Mouse (Mus musculus) spleen, adult 2 months (tissue): Measurements from ENCODE around the gene Plin1. TPM values are rescaled to one million over a fixed set of nuclear protein-coding genes. Genes with fewer than 3 reads are reported as not detected.

ENCODE experiments used
- DNase-seq, 2 experiments: peaks; one replicate each; pipeline versions ENCODE4 v3.0.0 to v3.0.0-alpha.2; 2012 to 2021; ENCODE audit warnings: low spot score in 2 of 2, low read depth in 1 of 2
- H3K27ac ChIP-seq: fragments of 200-500 bp; 2 replicates; pipeline ENCODE4 v1.5.1; 2012; ENCODE audit warnings: low read length, inconsistent platforms; ENCODE audit not compliant: insufficient read depth
- H3K27me3 ChIP-seq: fragments of 200-500 bp; 2 replicates; pipeline ENCODE4 v1.6.1; 2012; ENCODE audit warnings: mild to moderate bottlenecking, moderate library complexity, low read length, inconsistent platforms; ENCODE audit not compliant: control insufficient read depth, insufficient read depth
- H3K36me3 ChIP-seq: fragments of 200-500 bp; 2 replicates; pipeline ENCODE4 v1.6.1; 2012; ENCODE audit warnings: mild to moderate bottlenecking, low read length, inconsistent platforms; ENCODE audit not compliant: control insufficient read depth, insufficient read depth
- H3K4me1 ChIP-seq: fragments of 200-500 bp; 2 replicates; pipeline ENCODE4 v1.6.1; 2011; ENCODE audit warnings: inconsistent platforms; ENCODE audit not compliant: control insufficient read depth, insufficient read depth, insufficient read length
- H3K4me3 ChIP-seq: fragments of 200-500 bp; 2 replicates; pipeline ENCODE4 v1.5.1; 2011; ENCODE audit warnings: mild to moderate bottlenecking, inconsistent platforms; ENCODE audit not compliant: insufficient read depth, insufficient read length; ENCODE audit errors: extremely low read depth
- CTCF ChIP-seq: fragments of 200-500 bp; IDR thresholded peaks from 2 replicates; pipeline ENCODE4 v1.5.1; 2011; ENCODE audit warnings: mild to moderate bottlenecking, inconsistent platforms; ENCODE audit not compliant: insufficient read depth, insufficient read length, insufficient replicate concordance; ENCODE audit errors: extremely low read depth
- POLR2A ChIP-seq: fragments of 200-500 bp; IDR thresholded peaks from 2 replicates; pipeline ENCODE4 v1.6.1; 2011; ENCODE audit warnings: low read depth, low read length, inconsistent platforms
- WGBS: fragments of 180-500 bp; shearing (Covaris S2); methylation state at CpG from one replicate; pipeline ENCODE4 v1.1.7; 2018; 5-methylcytosine and 5-hydroxymethylcytosine counted together
- polyA plus RNA-seq: library from polyadenylated mRNA; depleted of rRNA; stranded (reverse); fragments of >200 nt; gene quantifications from 2 replicates; pipeline ENCODE4 v1.2.3, GENCODE M21; 2012

The Plin1 gene
- polyA plus RNA-seq, 1 experiment = 5.2 TPM

- 2% methylated on average over 48 of the region's 48 CpGs for WGBS
- no peaks in the 10 kb centered on the region; the same call in 1 of the 2 replicates for H3K4me1 ChIP-seq
- TF ChIP-seq CTCF (no peak), POLR2A (no peak)
- H3K27me3 ChIP-seq = peaks cover 5% of the 10 kb centered on the region; the same call in 1 of the 2 replicates
- DNase-seq = peak in 1 of 2 experiments; percentile 16
- H3K4me3 ChIP-seq = peak overlapping the region; percentile 55
- no peaks in the 10 kb centered on the region for H3K36me3 ChIP-seq
- H3K27ac ChIP-seq = peak overlapping the region; percentile 18; the same call in 1 of the 2 replicates
Observed at GRCm38 (mm10) chr7:79721386-79721977, 11.2 kb downstream of the Plin1 start.

DNA sequence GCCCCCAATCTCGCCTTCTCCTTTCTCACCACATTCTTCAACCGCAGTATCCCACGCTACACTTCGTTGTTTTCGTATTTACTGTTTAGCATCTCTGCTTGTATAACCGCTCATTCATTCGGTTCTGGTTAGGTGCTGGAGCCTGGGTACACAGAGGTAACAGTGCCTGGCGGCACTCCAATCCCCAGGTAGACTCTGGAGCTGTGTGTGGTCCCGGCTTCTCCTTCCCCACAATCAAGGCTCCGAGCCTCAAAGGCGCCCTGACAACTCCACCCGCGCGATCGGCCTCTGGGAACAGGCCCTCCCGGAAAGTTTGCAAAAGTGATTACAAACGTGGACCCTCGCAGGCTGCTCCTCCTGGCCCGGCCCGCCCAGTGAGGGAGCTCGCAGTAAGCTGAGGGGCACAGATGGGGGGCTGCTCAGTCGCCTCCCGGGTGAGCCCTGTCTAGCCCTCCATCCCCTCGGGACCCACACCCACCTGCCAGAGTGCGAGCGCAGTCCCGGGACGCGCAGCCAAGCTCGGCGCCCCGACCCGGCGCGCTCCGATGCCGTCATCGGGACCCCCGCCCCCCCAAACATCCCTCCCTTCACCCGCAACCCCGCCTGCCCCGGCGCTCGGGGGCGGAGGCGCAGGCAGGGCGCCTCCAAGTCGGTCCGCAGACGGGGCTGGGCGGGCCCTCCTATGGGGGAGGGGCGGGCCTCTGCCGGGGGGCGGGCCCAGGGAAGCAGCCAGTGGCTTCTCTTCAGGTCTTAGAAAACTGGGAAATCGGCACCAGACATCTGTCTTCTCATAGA lies 17.3 kb downstream of the Plin1 start, which contains the start of gene Kif7:
Gene Kif7 (minus strand): TSS at position 534 of the 795 bp plus-strand sequence.
- Histone ChIP-seq H3K4me3 (peak within 1 kb of the TSS; percentile 60), H3K36me3 (no peaks in the 10 kb centered on the region), H3K27ac (no peak within 1 kb of the TSS), H3K27me3 (peaks cover 7% of the 10 kb centered on the region), H3K4me1 (no peaks in the 10 kb centered on the region)
- 1% methylated on average over 51 of the region's 55 CpGs for WGBS
- TF ChIP-seq POLR2A = no peak
- no peak for TF ChIP-seq CTCF
- DNase-seq = peak in 1 of 2 experiments; percentile 32

DNA sequence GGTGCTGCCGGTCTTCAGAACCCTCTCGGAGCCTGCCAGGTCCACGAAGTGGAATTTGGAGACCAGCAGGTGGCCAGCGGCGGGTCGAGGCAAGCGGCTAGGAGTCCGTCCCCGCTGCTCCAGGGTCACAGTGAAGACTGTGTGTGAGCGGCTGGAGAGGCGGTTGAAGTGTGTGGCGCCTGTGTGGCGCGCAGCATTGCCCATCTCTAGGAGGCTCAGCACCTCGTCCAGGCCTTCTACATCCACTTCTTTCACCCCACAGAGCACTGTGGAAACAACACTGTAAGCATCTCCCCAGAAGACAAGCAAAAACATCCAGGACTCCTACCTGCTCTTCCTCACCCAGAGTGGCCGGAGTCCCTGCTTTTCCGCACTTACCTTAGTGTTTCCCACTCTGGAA lies 21.9 kb downstream of the Plin1 start:
- H3K27ac ChIP-seq = no peak overlapping the region
- peaks cover 7% of the 10 kb centered on the region for H3K27me3 ChIP-seq
- no peak for DNase-seq
- no peaks in the 10 kb centered on the region for H3K36me3 ChIP-seq
- 89% methylated on average over 17 of the region's 17 CpGs for WGBS
- no peak overlapping the region for H3K4me3 ChIP-seq
- peaks cover 2% of the 10 kb centered on the region; the same call in 1 of the 2 replicates for H3K4me1 ChIP-seq
- TF ChIP-seq CTCF (no peak), POLR2A (no peak)

GRCm38 (mm10) chr7:79710130-79710607 lies 22.5 kb downstream of the Plin1 start:
- H3K4me3 ChIP-seq = no peak overlapping the region
- no peak overlapping the region for H3K27ac ChIP-seq
- DNase-seq = no peak
- WGBS = 25% methylated on average over 55 of the region's 55 CpGs
- TF ChIP-seq POLR2A (no peak), CTCF (no peak)
- no peaks in the 10 kb centered on the region for H3K36me3 ChIP-seq
- H3K4me1 ChIP-seq = peaks cover 2% of the 10 kb centered on the region; the same call in 1 of the 2 replicates
- H3K27me3 ChIP-seq = peaks cover under 1% of the 10 kb centered on the region; the same call in 1 of the 2 replicates

- no peaks in the 10 kb centered on the region for H3K27me3 ChIP-seq
Observed at GRCm38 (mm10) chr7:79705210-79705609, 27.5 kb downstream of the Plin1 start.

DNA sequence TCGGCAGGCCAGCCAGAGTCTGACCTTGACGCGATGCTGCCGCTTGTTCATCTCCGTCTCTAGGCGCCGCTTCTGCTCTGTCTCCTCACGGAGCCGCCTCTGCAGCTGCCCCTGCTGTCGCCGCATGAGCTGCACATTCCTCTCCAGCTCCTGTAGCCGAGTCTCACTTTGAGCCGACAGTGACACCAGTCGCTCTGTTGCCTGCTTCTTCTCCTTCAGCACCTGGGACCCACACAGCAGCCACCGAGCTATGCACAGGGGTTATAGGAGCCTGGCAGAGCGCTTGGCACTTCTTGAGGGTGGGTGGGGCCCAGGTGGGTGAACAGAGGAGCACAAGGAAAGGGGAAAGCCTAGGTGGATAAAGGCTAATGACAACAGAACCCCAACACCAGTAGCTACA lies 29.9 kb downstream of the Plin1 start:
- no peak overlapping the region for H3K27ac ChIP-seq
- H3K4me3 ChIP-seq = no peak overlapping the region
- TF ChIP-seq CTCF = no peak
- TF ChIP-seq POLR2A = no peak
- H3K36me3 ChIP-seq = no peaks in the 10 kb centered on the region; the same call in 1 of the 2 replicates
- no peak for DNase-seq
- WGBS = 95% methylated on average over 16 of the region's 16 CpGs
- no peaks in the 10 kb centered on the region for H3K4me1 ChIP-seq
- no peaks in the 10 kb centered on the region for H3K27me3 ChIP-seq

More at GRCm38 (mm10) chr7:79705210-79705609, 27.5 kb downstream of the Plin1 start:
- peaks cover 2% of the 10 kb centered on the region; the same call in 1 of the 2 replicates for H3K4me1 ChIP-seq
- H3K27ac ChIP-seq = no peak overlapping the region
- 88% methylated on average over 5 of the region's 5 CpGs for WGBS
- H3K4me3 ChIP-seq = no peak overlapping the region
- H3K36me3 ChIP-seq = no peaks in the 10 kb centered on the region
- TF ChIP-seq POLR2A = no peak
- no peak for TF ChIP-seq CTCF
- no peak for DNase-seq

- peaks cover 3% of the 10 kb centered on the region for H3K36me3 ChIP-seq
Observed at GRCm38 (mm10) chr7:79696495-79696894, 36.2 kb downstream of the Plin1 start.

More at GRCm38 (mm10) chr7:79696495-79696894, 36.2 kb downstream of the Plin1 start:
- no peak overlapping the region for H3K27ac ChIP-seq
- no peaks in the 10 kb centered on the region for H3K4me1 ChIP-seq
- H3K27me3 ChIP-seq = no peaks in the 10 kb centered on the region
- no peak for TF ChIP-seq POLR2A
- no peak for TF ChIP-seq CTCF
- 84% methylated on average over 8 of the region's 8 CpGs for WGBS
- no peak overlapping the region for H3K4me3 ChIP-seq
- no peak for DNase-seq
